In the genomic region with DNA sequence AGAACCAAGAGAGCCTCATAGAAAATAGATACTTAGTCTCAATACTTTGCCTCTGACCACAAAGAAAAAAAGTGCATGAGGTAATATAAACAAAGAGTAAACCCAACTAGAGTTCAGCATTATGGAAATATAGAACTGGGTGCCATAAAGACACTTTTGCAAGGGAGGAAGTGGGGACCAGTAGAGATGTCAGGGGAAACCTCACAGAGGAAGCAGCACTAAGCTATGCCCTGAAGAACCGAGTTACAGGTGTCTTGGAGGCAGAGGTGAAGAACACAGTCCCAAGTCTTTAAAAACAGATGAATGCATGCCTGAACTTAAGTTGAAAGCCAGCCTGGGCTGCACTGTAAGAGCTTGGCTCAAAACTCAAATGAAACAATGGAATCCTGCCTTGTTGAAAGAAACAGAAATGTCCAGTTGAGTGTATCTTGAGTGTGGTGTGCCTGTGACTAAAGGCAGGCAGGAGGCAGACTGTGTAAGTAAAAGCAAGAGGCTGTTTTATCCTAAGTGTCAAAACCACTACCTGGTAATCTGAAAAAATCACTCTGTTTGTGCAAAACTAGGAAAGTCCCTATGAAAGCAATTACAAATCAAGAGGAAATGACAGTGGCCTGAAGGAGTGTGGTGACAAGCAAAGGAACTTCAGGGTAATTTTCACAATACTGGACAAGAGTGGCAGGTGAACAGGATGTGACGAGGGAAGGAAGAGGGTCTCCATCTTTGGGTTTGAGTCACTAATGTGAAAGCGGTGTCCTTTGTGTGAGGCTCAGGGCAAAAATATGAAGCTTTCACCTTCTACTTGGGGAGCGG, we compare ENCODE assay signal across 7 mouse cellular contexts. TPM values are rescaled to one million over a fixed set of nuclear protein-coding genes. Genes with fewer than 3 reads are reported as not detected.
DNase-seq lines count a peak whose midpoint lies in the region; ATAC-seq and TF ChIP-seq lines count a peak whose summit lies in the region.

No protein-coding gene starts in this region.

- no peak for DNase-seq in testis, postnatal 14 days (ENCODE audit: low spot score)
- no peak for DNase-seq in urinary bladder, postnatal 25 days (ENCODE audit: low spot score)
- no peak for DNase-seq in right cerebral cortex, adult 18-20 months
- no peak for DNase-seq in gastrocnemius, postnatal 14 days

- no peak for TF ChIP-seq CTCF in testis, adult 2 months (IDR thresholded peaks at IDR 0.05; ENCODE audit: control insufficient read depth, insufficient read depth, insufficient replicate concordance, low read depth, low read length)

- H3K4me2 ChIP-seq in forebrain, embryonic 16.5 days (ENCODE audit: low read length): peak overlapping the region; percentile 83

- H3K27me3 ChIP-seq in testis, adult 2 months (ENCODE audit: control insufficient read depth, insufficient read depth, low read length): no peaks in the 10 kb centered on the region
- no peaks in the 10 kb centered on the region for H3K27me3 ChIP-seq in forebrain, embryonic 16.5 days (replicated peaks; ENCODE audit: control insufficient read depth, insufficient read depth, low read length)

- H3K4me3 ChIP-seq in testis, adult 2 months (ENCODE audit: control insufficient read depth, low read depth, low read length): peak overlapping the region; percentile 98
- H3K4me3 ChIP-seq in forebrain, embryonic 16.5 days (replicated peaks; ENCODE audit: low read length): peak overlapping the region; percentile 85

- peak overlapping the region; percentile 75 for H3K27ac ChIP-seq in testis, adult 2 months (ENCODE audit: control insufficient read depth, insufficient read depth, low read depth, low read length)
- no peak overlapping the region for H3K27ac ChIP-seq in forebrain, embryonic 16.5 days (ENCODE audit: low read length)

- WGBS in forebrain, embryonic 16.5 days: 84% methylated on average over 4 of the region's 4 CpGs

- H3K36me3 ChIP-seq in testis, adult 2 months (ENCODE audit: control insufficient read depth, insufficient read depth, low read length): peaks cover 2% of the 10 kb centered on the region
- H3K36me3 ChIP-seq in forebrain, embryonic 16.5 days (ENCODE audit: control insufficient read depth, insufficient read depth): peaks cover 12% of the 10 kb centered on the region

- H3K9ac ChIP-seq in forebrain, embryonic 16.5 days (replicated peaks; ENCODE audit: low read depth, low read length): no peak overlapping the region; the same call in 1 of the 2 replicates

- intact Hi-C loops in gastrocnemius, postnatal 14 days (cut with DNase I; ENCODE audit: low total_unique reads): loop anchor here (10.0 kb wide), 1 partner anchor 114 kb away; a partner anchor contains a TSS

- ATAC-seq in forebrain, embryonic 16.5 days: no peak
- 0 out of 2 replicates have a peak, but pooled peaks have one; percentile 17 for ATAC-seq in megakaryocyte, adult 5-6 weeks (ENCODE audit: poor library complexity, severe bottlenecking)

- H3K9me3 ChIP-seq in forebrain, embryonic 16.5 days (ENCODE audit: control insufficient read depth, low read length): no peaks in the 10 kb centered on the region

- no peaks in the 10 kb centered on the region for H3K4me1 ChIP-seq in testis, adult 2 months (ENCODE audit: control insufficient read depth, insufficient read depth, low read length)
- peaks cover 13% of the 10 kb centered on the region for H3K4me1 ChIP-seq in forebrain, embryonic 16.5 days (replicated peaks; ENCODE audit: control insufficient read depth, insufficient read depth, low read length)

- no peak for TF ChIP-seq POLR2A in testis, adult 2 months (IDR thresholded peaks at IDR 0.05; ENCODE audit: control insufficient read depth, low read depth, low read length)

RNA-seq across cellular contexts. Expression of a gene that starts 1.2 kb away (rescaled TPM):
- 78.0 and 80.1 TPM in 2 replicates for polyA plus RNA-seq in testis, adult 2 months (2012; rRNA removed)
- polyA plus RNA-seq in forebrain, embryonic 16.5 days (2015; fragmentation: Nextera tagmentation; extraction: Ambion mirVana): 0.25 and 0.34 TPM in 2 replicates
- not detected in 2 replicates for total RNA-seq in megakaryocyte, adult 5-6 weeks (2015)
- total RNA-seq in megakaryocyte, adult 5-6 weeks (2017): 0.18 TPM in 1 of 2 replicates, not detected in the other
- not detected for total RNA-seq in gastrocnemius, postnatal 14 days (2021)

RNA-seq across cellular contexts. Expression of a gene that starts 1.3 kb away (rescaled TPM):
- polyA plus RNA-seq in testis, adult 2 months (2012; rRNA removed): 21.9 and 22.6 TPM in 2 replicates
- 159 TPM in 2 replicates for polyA plus RNA-seq in forebrain, embryonic 16.5 days (2015; fragmentation: Nextera tagmentation; extraction: Ambion mirVana)
- total RNA-seq in megakaryocyte, adult 5-6 weeks (2015): 232 and 247 TPM in 2 replicates
- 323 and 364 TPM in 2 replicates for total RNA-seq in megakaryocyte, adult 5-6 weeks (2017)
- total RNA-seq in gastrocnemius, postnatal 14 days (2021): 10 to 100 TPM; 94.1 to 94.4 TPM
